In the genomic region with DNA sequence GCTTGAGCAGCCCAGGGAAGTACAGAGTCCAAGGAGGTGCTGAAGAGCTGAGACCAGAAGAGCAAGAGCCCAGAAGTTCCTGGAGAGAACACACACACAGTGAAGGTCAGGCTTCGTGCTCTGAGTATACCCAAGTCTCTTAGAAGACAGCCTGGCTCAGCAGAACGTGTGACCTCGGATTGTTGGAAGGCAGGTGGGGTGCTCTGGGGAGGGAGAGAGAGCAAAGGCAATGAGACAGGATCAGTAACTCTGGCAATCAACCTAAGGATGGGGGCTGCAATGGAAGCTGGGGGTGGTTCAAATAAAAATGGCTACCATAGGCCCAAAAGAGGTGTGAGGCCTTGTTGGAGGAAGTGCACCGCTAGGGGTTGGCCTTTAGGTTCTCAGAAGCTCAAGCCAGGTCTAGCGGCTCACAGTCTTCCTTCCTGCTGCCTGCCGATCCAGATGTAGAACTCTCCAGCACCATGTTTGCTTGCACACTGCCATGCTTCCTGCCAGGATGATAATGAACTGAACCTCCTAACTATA, we compare ENCODE assay signal across 28 mouse cellular contexts. TPM values are rescaled to one million over a fixed set of nuclear protein-coding genes. Genes with fewer than 3 reads are reported as not detected.
"Had no signal": no experiment of that assay in that cellular context is flagged by ENCODE, and none has a peak within 500 bp of the region (broad histone marks: within the 10 kb centered on the region; RNA-seq: fewer than 3 reads in every experiment).

No protein-coding gene starts in this region.

- H3K27ac ChIP-seq: limb, embryonic 12.5 days; limb, embryonic 15.5 days; liver, embryonic 14.5 days; macrophage; midbrain, embryonic 13.5 days; stomach, postnatal 0 days had no signal

- DNase-seq: kidney, postnatal 14 days; kidney, postnatal 4 days; left cerebral cortex, postnatal 4 days; liver, postnatal 0 days; lung, embryonic 14.5 days; right cerebral cortex, adult 18-20 months; right cerebral cortex, postnatal 14 days; right cerebral cortex, postnatal 4 days; thymus, adult 2 months; thymus, postnatal 14 days; thymus, postnatal 4 days had no signal

- H3K9me3 ChIP-seq: limb, embryonic 12.5 days; limb, embryonic 15.5 days; midbrain, embryonic 13.5 days had no signal

- H3K4me2 ChIP-seq: limb, embryonic 12.5 days; limb, embryonic 15.5 days; liver, embryonic 11.5 days; lung, embryonic 14.5 days; midbrain, embryonic 13.5 days had no signal

- ATAC-seq: liver, postnatal 0 days; lung, postnatal 0 days; midbrain, embryonic 13.5 days had no signal

- H3K4me1 ChIP-seq: midbrain, embryonic 13.5 days had no signal

- H3K27me3 ChIP-seq: limb, embryonic 12.5 days; limb, embryonic 15.5 days; midbrain, embryonic 13.5 days had no signal

- H3K9ac ChIP-seq: limb, embryonic 12.5 days; limb, embryonic 15.5 days; liver, embryonic 14.5 days; liver, postnatal 0 days; lung, embryonic 14.5 days; midbrain, embryonic 13.5 days had no signal

- H3K4me3 ChIP-seq: limb, embryonic 12.5 days; limb, embryonic 15.5 days; midbrain, embryonic 13.5 days had no signal

- H3K36me3 ChIP-seq: limb, embryonic 12.5 days; limb, embryonic 15.5 days; midbrain, embryonic 13.5 days had no signal

RNA-seq across cellular contexts. Expression of gene Mlph, which starts 13.1 kb away (rescaled TPM):
- total RNA-seq: megakaryocyte, adult 5-6 weeks had no signal
- polyA plus RNA-seq: liver, embryonic 11.5 days; neural tube, embryonic 14.5 days had no signal

RNA-seq across cellular contexts. Expression of gene Prlh, which starts 51.2 kb away (rescaled TPM):
- total RNA-seq: layer of hippocampus, adult 18-20 months; layer of hippocampus, postnatal 14 days; left cerebral cortex, adult 8-10 months; left cerebral cortex, postnatal 14 days; left cerebral cortex, postnatal 4 days; megakaryocyte, adult 5-6 weeks; midbrain, postnatal 0 days had no signal
- polyA plus RNA-seq: limb, embryonic 12.5 days; limb, embryonic 15.5 days; liver, embryonic 11.5 days; liver, embryonic 14.5 days; liver, postnatal 0 days; lung, embryonic 14.5 days; lung, postnatal 0 days; macrophage; midbrain, embryonic 13.5 days; midbrain, postnatal 0 days; neural tube, embryonic 11.5 days; neural tube, embryonic 14.5 days; stomach, embryonic 14.5 days; stomach, postnatal 0 days; thymus, adult 2 months had no signal
